Mouse (Mus musculus) urinary bladder, postnatal 10 days (tissue): Measurements from ENCODE around the gene Stub1.

Experiments used
- DNase-seq: peaks from one replicate; pipeline ENCODE4 v3.0.0; 2022; ENCODE audit warnings: low spot score

Stub1 gene

GRCm38 (mm10) chr17:25837076-25837410 is 3.8 kb upstream of the Stub1 start, which contains the start of gene Rhbdl1:
TSS of gene Rhbdl1 (minus strand) at chr17:25837295.
- DNase-seq = no peak

- no peak for DNase-seq
Measured at GRCm38 (mm10) chr17:25836397-25837075, 3.3 kb upstream of the Stub1 start.

GRCm38 (mm10) chr17:25835816-25836215 is 2.6 kb upstream of the Stub1 start:
- no peak for DNase-seq

- DNase-seq = no peak
Measured at GRCm38 (mm10) chr17:25835301-25835700, 2.1 kb upstream of the Stub1 start.

- DNase-seq = no peak
Measured at GRCm38 (mm10) chr17:25834595-25835222, 1.5 kb upstream of the Stub1 start.

- no peak for DNase-seq
Measured at GRCm38 (mm10) chr17:25833961-25834594, 874 bp upstream of the Stub1 start.

GRCm38 (mm10) chr17:25832436-25833290 is 541 bp downstream of the Stub1 start:
- DNase-seq = peak; percentile 97

GRCm38 (mm10) chr17:25831451-25832281 is 1.5 kb downstream of the Stub1 start:
- no peak for DNase-seq

- DNase-seq = no peak
Measured at GRCm38 (mm10) chr17:25830806-25831431, 2.3 kb downstream of the Stub1 start.

GRCm38 (mm10) chr17:25830200-25830753 is 2.9 kb downstream of the Stub1 start:
- DNase-seq = no peak

GRCm38 (mm10) chr17:25829558-25830017 is 3.6 kb downstream of the Stub1 start:
- DNase-seq = no peak

- DNase-seq = no peak
Measured at GRCm38 (mm10) chr17:25828712-25829557, 4.3 kb downstream of the Stub1 start, which contains the start of gene Jmjd8. TSS of gene Jmjd8 (plus strand) at chr17:25828867.

- DNase-seq = no peak
Measured at GRCm38 (mm10) chr17:25828223-25828594, 5.0 kb downstream of the Stub1 start.

GRCm38 (mm10) chr17:25827546-25828222 is 5.5 kb downstream of the Stub1 start:
- no peak for DNase-seq

- no peak for DNase-seq
Measured at GRCm38 (mm10) chr17:25827011-25827410, 6.2 kb downstream of the Stub1 start.

GRCm38 (mm10) chr17:25825984-25826570 is 7.1 kb downstream of the Stub1 start:
- no peak for DNase-seq

- DNase-seq = no peak
Measured at GRCm38 (mm10) chr17:25825311-25825710, 7.9 kb downstream of the Stub1 start.

- no peak for DNase-seq
Measured at GRCm38 (mm10) chr17:25824362-25825142, 8.7 kb downstream of the Stub1 start.
